Mouse (Mus musculus): Measurements from ENCODE around the gene Nrp1.

The Nrp1 gene

DNA sequence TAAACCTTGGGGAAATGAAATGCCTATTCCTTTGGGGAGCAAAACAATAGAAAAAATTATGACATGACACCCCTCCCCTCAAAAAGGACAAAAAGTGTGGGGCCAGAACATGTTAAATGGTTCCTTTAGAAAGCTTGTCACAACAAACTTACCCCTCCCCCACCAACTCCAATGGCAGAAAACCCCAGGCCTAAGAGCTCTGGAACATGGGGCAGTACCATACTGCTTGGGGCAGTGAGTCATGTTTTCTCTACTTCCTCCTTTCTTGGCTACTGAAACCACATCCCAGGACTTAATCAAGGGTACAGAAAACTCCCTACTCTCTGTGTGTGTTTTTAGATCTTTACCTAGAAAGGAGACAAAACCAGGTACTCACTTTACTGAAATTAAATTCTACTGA lies 147.5 kb downstream of the Nrp1 start:
- no peak for DNase-seq (ENCODE audit: low spot score in 2 of 2)

DNA sequence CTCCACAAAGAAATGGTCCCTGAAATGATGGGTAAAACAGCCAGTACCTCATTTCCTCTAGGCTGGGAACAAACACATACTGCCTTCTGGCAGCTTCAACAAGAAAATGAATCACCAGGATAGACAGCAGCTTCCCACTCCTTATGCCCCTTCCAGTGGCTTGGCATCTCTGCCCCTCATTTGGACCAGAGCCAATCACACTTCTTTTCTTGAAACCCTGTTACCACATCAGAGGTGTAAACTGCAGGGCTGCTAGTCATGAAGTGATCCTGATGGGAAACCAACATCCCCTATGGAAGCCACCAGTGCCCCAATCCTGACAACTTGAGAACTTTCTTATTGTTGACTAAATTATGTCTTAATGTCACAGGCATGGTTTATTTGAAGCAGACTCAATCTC lies 150.3 kb downstream of the Nrp1 start:
- no peak for DNase-seq (ENCODE audit: low spot score in 2 of 2)

DNA sequence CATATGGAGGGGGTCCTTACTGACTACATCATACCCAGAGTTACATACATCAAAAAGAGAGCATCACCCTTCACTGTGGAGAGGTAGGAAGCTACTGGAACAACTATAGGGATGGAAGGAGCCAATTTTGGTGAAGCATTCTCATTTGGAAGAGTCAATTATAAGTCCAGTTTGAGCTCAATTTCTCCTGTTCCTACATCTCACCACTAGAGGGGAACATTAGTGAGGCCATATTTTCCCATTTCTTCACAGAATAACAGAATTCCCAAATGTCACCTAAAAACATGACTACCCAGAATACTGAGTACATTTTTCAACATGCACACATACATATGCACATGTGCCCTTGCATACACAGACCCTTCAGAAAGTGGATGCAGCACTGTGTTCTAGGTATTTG lies 152.6 kb downstream of the Nrp1 start:
- no peak for DNase-seq (ENCODE audit: low spot score in 2 of 2)

DNA sequence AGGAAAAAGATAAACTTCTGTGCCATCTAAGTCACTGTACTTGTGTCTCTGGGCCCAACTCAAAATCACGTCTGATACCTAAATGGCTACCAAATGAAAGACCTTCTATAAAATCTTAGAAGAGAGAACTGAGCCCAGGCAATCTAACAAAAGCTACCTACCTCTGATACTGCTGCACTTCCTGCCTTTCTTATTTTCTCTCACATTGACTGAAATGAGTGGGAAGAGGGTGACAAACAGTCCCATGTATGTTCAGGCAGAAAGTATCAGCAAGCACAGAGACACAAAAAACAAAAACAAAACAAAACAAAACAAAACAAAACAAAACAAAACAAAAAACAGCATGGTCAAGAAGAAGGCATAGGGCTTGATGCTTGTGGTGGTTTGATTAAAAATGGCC lies 153.3 kb downstream of the Nrp1 start:
- DNase-seq (ENCODE audit: low spot score in 2 of 2): no peak

DNA sequence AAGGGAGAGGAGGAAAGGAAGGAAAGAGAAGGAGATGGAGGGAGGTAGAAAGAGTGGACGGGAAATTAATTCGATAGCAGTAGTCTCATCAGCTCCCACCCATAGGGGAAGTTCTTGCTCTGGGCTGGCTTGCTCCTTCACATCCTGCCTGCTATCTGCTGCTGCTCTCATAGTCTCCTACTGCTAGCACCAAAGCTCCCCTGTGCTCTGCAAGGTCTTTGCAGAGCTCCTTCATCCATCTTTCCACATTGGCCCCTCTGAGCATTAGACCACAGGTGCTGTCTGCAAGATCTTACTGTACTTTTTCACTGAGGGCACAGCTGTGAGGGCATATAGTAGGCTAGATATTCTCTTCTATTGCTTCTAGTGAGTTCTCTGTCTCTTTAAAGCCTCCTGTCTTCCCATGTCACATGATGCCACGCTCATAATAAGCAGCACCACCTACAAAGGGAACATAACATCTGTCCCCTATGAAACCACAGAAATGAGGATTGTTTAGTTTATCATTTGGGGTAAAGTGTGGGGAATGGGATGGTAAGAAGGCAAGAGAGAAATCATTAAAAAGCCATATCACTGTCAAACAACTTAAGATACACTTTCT lies 158.5 kb downstream of the Nrp1 start:
- no peak for DNase-seq (ENCODE audit: low spot score in 2 of 2)

DNA sequence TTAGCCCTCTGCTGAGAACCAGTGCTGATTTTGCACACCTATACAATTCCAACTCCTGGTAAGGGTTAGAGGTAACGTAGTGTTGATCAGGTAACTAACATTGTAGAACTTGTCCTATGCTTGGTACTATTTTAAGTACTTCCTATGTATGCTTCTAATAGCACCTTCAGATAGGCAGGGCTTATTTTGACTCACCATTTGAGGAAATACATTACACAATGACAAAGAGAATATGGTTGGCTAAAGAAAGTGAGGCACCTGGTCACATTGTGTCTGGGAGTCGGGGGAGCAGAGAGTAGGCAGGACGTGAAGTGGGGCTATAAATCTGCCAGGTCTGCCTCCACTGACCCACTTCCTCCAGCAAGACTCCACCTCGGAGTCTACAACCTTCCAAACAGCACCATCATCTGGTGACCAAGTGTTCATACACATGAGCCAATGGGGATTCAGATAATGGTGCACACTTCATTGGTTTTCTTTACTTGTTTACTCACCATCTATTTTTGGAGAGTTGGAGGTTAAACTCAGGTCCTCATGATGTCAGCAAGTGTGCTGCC lies 159.2 kb downstream of the Nrp1 start:
- no peak for DNase-seq (ENCODE audit: low spot score in 2 of 2)

DNA sequence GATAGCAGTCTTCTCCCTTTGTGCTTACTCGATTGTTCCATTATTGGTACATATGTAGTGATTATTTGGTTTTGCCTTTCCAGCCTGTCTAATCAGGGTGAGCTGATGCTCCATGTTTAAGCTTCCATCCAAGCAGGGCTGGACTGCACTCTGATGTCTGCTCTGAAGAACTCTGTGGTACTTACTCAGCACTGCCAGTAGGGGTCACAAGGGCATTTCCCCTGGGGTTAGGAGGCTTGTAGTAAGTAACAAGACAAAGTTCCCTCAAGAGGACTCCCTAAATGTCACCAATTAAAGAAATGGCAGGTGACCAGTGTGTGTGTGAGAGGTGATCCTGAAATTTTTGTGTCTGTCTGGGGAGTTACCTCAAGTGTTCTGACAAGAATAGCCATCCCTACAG lies 161.0 kb downstream of the Nrp1 start:
- DNase-seq (ENCODE audit: low spot score in 2 of 2): no peak

DNA sequence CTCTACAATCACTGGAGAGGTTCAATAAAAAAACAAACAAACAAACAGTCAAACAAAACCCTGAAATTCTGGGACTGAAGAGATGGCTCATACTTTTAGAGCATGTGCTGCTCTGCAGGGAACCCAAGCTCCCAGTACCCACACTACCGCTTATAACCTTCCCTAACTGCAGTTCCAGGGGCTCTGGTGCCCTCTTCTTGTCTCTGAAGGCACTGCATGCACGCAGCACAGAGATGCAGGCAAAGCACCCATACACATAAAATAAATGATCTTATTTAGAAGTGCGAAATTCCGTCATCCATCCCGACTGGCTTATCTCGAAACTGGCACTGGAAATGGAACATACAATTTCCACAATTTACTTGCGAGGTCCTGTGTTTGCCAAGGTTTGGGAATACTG lies 165.4 kb downstream of the Nrp1 start:
- no peak for DNase-seq (ENCODE audit: low spot score in 2 of 2)

DNA sequence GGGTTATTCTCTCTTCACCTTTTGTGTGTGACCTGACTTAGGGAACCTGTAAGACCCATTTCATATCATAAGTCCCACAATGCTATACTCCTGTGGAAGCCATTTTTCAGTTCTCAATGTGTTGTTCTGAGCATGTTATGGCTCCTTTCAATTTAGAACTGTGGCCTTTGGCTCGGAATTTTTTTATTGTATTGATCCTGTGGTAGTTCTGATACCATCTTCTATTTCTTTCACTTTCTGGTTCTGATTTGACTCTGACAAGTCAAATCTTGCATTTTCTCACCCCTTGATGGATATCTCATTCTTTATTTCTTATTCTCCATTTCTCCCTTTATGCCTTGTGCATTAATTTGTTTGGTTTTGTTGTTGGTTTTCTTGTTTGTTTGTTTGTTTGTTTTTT lies 167.5 kb downstream of the Nrp1 start:
- DNase-seq (ENCODE audit: low spot score in 2 of 2): no peak

DNA sequence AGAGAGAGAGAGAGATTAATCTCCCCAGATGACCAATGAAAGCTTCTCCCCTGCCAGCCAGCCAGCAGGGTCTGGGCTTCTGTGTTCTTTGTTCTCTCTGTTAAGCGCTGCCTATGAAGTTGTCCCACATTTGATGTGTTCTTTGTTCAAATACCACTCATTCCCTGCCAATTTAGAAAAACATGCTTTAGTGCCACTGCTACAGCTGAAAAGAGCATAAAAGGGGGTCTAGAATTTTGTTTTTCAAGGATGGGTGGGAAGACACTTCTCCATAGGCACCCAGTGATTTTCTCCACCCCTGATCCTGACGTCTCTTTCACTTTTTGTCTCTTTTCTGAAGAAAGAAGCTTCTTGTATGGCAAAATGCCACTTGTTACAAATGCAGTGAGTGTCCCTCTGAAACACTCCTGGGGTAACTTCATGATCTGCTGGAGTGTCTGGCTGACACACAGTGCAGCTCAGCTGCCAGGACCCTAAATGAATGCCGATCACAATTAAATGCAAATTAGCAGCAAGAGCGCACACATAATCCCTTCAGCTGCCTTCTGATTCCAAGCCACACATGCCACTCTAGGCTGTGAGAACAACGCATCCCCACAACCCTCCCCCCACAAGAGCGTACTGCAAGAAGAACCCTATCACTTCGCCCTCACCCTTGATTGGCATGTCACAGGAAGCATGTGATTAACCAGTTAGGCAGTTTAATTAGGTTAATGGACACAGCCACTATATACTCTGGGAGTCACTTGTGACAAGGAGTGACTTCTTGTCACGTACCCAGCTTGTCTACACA lies 170.4 kb downstream of the Nrp1 start:
- no peak for DNase-seq (ENCODE audit: low spot score in 2 of 2)

DNA sequence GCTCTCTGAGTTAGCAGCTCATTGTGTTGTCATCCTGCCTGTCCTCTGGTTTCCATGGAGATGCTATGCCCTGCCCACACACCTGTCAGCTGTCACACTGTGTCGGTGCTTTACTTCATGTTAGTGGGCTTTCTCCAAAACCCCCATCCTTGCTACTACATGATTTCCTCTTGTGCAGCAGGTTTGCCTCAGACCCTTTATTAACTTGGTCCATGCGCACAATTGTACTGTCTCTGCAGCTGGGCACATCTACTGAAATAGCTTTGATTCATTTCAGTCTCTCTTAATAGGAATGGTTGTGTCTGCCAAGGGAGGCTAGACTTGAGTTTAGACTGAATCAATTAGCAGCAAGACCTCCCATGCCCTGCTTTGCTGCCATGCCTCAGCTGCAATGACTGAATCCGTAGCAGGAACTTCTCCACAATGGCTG lies 176.1 kb downstream of the Nrp1 start:
- no peak for DNase-seq (ENCODE audit: low spot score in 2 of 2)

DNA sequence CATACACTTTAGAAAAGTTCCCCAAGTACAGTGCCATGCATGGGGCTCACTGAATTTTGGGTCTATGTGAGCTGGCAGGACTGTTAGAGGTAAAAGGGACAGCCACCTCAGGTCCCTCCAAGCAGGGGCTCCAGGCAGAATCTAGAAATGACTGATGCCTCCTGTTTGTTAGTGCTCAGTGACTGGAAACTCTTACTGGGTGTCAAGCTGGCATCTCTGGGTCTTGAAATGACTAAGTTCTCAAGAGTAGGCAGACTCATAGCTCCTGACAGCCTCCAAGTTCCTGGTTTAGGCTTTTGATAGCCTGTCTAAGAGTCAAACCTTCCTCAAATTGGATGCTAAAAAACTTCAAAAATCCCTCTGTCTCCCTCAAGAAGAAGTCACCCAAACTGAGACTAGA lies 177.3 kb downstream of the Nrp1 start:
- DNase-seq (ENCODE audit: low spot score in 2 of 2): no peak

DNA sequence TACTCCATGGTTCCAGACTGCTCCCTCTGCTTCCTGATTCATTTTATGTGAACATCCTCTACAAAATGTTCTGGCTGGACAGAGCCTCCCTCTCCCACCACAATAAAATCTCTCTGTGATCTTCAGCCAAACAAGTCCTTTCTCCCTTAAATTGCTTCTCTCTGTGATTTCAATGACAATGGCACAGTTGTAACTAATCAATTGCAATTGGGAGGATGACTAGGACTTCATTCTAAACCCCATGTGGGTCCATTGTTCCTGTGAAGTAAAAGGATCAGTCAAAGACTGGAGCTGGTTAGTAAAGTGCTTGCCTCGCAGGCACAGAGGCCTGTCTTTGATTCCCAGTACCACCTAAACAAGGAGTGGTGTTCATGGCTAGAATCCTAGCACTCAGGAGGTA lies 180.0 kb downstream of the Nrp1 start:
- no peak for DNase-seq (ENCODE audit: low spot score in 2 of 2)

DNA sequence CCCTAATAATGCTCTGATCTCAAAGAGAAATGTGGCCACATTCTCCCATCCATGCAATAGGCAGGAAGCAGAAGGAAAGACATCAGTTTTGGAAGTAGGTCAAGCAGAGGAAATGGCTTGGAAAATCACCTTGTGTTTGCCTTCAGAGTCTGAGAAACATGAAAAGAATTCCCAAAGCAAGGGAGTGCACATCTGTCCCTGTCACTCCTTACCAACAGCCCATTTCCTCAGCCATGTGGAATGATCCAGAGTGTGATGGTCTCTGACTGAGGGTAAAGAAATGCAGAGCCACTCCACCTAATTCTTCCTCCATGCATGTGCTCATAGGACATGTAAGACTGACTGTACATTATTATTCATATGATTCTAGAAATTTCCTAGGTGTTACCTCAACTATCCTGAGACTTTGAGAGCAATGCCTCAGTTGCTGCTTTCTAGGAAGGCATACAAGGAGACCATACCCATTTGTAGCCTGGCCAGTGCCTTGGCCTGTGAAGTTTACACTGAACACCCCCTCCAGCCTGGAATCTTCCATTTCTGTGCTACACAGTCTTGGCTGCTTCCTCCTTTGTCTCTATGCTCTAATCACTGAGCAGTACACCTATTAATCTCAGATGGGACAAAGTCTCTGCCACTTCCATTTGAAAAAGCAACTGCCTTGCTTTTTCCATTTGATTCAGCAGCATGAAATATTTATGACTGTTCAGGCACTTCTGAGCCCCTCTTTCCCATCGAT lies 183.1 kb downstream of the Nrp1 start:
- DNase-seq (ENCODE audit: low spot score in 2 of 2): no peak

DNA sequence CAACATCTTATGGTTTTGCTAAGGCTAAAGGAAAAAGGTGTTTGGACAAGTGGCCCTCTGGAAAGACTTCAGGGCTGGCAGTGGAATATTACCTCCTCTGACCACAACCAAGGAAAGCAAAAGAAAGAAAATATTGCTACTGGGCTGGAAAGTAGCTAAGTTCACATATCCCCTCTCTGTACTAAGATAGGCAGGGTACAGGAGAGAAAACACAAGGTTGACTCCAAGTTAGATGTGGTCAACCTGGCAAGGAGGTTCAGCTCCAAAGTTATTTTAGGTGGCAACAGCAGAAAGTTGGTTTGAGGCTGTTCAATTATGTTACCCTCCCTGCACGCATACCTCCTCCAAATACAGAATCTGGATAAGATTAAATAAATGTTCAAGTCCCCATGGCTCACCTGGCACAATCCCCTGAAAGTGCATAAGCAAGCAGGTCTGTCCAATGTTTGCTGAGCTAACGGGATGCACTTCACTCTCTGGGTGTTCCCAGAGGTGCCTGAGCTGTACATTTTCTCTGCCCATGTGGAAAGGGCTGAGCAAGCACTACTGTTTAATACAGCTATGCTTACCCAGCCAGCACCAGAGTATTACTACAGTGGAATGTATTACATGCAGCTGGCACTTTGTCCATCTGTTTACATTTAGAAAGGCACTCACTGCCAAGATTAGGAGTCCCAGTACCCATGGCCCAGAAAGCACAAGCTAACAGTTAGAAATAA lies 185.9 kb downstream of the Nrp1 start:
- DNase-seq (ENCODE audit: low spot score in 2 of 2): no peak

DNA sequence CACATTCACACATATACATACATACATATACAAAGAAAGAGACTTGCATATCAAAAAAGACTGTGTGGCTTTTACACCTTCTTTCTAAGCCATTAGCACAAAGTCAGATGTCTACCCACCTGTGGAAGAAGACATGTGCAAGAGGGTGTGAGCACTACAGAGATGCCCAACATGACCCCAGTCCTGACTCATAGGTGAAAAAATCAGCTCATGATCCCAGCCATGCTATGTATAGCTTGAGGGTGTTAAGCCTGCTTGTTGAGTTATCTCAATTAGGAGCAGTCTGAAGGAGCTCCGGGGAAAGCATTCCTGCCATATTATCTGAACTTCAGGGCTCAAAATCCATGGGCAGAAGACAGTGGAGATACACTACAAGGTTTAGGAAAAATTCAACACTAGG lies 187.9 kb downstream of the Nrp1 start:
- DNase-seq (ENCODE audit: low spot score in 2 of 2): no peak

DNA sequence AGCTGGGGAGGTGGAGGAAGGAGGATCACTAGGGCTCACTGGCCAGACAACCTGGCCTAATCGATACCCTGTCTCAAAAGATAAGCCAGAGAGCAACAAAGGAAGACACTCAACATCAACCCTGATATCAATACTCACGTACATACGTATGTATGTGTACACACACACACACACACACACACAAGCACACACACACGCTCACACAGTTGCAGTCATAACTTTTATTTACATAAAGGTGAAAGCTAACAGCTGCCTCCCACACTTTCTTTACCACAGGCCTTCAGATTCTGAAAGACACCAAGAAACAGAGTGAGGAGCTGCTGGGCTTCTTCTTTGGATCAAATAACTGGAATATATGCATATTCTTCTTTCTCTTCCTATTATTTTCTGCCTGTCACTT lies 189.0 kb downstream of the Nrp1 start:
- DNase-seq (ENCODE audit: low spot score in 2 of 2): no peak

DNA sequence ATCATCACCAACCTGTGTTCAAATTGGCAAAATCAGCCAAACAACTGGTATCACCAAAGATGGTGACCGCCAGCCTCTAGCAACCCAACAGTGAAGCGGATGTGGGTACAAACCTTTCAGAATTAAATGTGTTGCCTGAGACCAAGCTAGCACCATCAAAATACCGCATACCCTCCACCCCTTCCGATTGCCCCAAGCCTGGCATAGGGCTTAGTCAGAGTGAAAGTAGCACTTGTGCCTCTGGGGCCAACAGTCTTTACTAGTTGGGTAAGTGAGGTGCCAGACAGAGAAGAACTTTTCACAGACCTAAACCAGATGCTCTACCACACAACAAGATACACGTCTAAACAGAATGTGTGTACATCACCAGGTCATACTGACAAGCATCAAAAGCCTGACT lies 191.3 kb downstream of the Nrp1 start:
- DNase-seq (ENCODE audit: low spot score in 2 of 2): no peak

DNA sequence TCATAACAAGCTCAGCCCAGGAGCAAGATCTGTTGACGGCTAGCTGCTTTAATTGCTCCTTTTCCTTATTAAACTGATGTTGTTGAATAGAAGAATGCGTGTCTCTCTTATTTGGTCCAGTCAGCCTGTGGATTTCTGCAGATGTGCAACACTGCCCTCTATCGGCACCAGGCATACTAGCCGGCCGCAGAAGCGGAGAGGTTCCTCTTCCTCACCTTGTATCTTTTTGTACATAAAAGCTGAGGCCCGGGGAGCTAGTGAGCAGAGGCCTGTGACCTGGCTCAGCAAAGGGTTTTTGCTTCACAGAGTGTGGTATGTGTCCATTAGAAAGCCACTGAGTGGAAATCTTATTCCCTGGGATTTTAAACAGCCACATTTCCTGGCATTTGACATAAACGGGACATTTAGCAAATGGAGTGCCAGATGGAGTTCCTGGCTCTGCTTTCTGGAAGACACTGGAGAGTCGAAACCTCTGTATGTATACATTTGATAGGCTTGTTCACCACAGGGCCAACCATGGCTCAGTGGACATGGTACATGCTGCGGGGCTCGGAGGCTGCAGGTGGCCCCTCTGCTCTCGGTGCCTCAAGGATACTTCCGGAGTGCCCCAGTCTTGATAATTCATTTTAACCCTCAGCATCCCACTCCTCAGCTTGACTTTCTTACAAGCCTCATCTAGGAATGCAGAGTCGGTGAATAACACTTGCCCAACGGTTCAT lies 193.2 kb downstream of the Nrp1 start:
- DNase-seq (ENCODE audit: low spot score in 2 of 2): peak; percentile 29 to 54
